Mouse (Mus musculus) megakaryocyte, embryonic 14.5 days (primary cell): ENCODE data around the gene Gjd3.

Experiments used
- FLI1 ChIP-seq: IDR thresholded peaks from 2 replicates; pipeline ENCODE4 v1.6.1; 2012; ENCODE audit warnings: low read length, inconsistent platforms, mixed read lengths
- GATA1 ChIP-seq: IDR thresholded peaks from 3 replicates; pipeline ENCODE4 v1.6.1; 2012; ENCODE audit warnings: mixed read lengths, low read length, inconsistent platforms, borderline replicate concordance

GRCm38 (mm10) chr11:98956340-98956739, 26.5 kb downstream of the Gjd3 start:
- TF ChIP-seq GATA1 (no peak), FLI1 (no peak)
